Mouse (Mus musculus): ENCODE data around the gene Syngap1. TPM values are rescaled to one million over a fixed set of nuclear protein-coding genes. Genes with fewer than 3 reads are reported as not detected.

The Syngap1 gene
- total RNA-seq, 2 experiments from 2014 or later, result 463 to 497 TPM

- Histone ChIP-seq H3K4me3 (peak overlapping the region; percentile 65), H3K27ac (peak overlapping the region; percentile 99)
- no peak for TF ChIP-seq CTCF (conservative IDR thresholded peaks at IDR 0.05)
- no peak for DNase-seq (ENCODE audit: low spot score in 2 of 2)
Measured at GRCm38 (mm10) chr17:26941841-26942570, 953 bp downstream of the Syngap1 start.

- no peak for DNase-seq (ENCODE audit: low spot score in 2 of 2)
- TF ChIP-seq CTCF (conservative IDR thresholded peaks at IDR 0.05), result no peak
- peak overlapping the region; percentile 98 for H3K27ac ChIP-seq
- peak overlapping the region; percentile 73 for H3K4me3 ChIP-seq
Measured at GRCm38 (mm10) chr17:26945824-26946495, 4.9 kb downstream of the Syngap1 start.

DNA sequence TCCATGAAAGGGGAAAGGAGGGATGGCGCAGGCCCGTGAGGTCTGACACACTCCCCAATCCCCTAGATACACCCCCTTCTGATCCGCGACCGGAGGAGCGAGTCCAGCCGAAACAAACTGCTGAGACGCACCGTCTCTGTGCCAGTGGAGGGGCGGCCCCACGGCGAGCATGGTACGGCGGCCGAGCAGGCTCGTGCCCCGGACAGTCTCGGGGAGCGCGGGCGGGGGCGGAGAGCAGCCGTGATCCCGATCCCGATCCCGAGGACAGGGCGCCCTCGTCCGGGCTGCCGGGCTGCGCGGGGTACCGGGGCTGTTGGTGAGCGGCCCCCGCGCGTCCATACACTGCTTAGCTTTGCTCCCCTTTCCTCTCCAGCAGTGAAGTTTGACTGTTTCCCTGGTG is 5.5 kb downstream of the Syngap1 start:
- peak overlapping the region; percentile 73 for H3K4me3 ChIP-seq
- peak; percentile 65 for TF ChIP-seq CTCF (conservative IDR thresholded peaks at IDR 0.05)
- peak in 1 of 2 experiments; percentile 75 for DNase-seq (ENCODE audit: low spot score in 2 of 2)
- peak overlapping the region; percentile 98 for H3K27ac ChIP-seq

DNA sequence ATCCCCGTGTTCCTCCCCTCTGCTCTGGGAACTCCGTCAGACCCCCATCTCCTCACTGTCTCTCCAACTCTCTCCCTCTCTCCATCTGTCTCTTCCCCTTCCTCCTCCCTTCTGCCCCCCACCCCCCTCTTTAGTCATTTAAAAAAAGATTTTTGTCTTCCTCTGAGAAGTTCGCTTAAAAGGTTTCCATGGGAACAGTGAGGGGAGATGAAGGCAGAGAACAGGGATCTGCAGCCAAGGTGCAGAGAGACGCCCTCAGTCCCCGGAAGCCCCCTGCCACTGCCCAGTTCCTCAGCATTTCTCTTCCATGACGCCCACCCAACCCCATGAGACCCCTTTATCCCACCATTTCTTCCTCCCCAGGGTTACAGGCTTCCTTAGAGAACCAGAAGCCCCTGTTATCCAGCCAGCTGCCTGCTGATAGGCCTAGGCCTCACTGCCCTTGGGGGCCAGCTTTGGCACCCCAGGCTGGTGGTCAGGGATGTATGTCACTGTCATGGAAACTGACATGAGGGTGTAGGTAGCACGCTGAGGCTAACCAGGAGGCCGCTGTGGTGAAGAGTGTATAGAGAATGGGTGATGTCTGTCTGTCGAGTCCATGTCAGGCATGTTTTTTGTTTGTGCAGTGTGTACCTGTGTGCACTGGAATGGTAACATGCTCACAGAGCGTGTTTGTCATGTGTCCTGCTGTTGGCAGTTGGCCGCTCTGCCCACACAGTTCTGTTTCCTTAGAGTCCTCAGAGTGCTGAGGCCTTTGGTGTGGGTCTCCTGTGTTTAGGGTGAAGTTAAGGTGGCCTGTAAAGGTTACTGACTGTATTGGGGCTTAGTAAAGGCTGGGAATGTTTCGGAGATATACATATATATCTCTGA is 6.4 kb downstream of the Syngap1 start:
- no peak for TF ChIP-seq CTCF (conservative IDR thresholded peaks at IDR 0.05)
- Histone ChIP-seq H3K27ac (peak overlapping the region; percentile 98), H3K4me3 (peak overlapping the region; percentile 73)
- no peak for DNase-seq (ENCODE audit: low spot score in 2 of 2)

DNA sequence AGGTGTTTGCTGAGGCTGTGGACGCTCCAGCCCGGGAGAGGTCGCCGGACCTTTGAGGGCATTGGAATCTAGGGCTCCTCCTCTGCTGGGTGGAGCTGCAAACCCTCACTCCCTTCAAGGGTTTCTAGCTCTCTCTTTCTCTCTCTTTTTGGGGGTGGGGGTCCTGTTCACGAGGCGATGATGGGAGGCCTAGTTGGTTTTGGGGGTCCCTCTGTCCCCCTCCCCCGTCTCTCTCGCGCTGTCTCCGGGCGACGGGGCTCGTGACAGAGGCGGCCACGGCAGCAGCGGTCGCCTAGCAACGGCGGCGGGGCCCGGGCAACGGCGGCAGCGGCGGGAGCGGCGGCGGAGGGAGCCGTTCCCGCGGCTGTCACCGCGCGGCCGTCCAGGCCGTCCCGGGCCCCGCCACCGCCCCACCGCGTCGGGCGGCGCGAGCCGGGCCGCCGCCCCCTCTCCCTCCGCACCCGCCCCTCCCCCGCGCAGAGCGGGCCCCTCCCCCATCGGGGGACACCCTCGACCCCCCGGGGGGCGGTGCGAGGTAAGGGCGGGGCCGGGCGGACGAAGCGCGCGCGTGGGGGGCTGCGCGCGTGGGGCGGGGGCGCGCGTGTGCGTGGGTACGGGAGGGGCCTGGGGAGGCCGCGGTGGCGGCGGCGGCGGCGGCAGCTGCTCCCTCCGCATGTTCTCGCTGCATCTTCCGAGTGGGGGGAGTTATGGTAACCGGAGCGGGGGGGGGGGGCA is 7.4 kb downstream of the Syngap1 start:
- peak; percentile 15; the same call in 1 of the 2 replicates for TF ChIP-seq CTCF (conservative IDR thresholded peaks at IDR 0.05)
- peak in 1 of 2 experiments; percentile 70 for DNase-seq (ENCODE audit: low spot score in 2 of 2)
- Histone ChIP-seq H3K27ac (peak overlapping the region; percentile 98), H3K4me3 (peak overlapping the region; percentile 73)

GRCm38 (mm10) chr17:26949051-26949577 is 8.1 kb downstream of the Syngap1 start:
- peak overlapping the region; percentile 73 for H3K4me3 ChIP-seq
- TF ChIP-seq CTCF (conservative IDR thresholded peaks at IDR 0.05), result peak; percentile 59
- peak overlapping the region; percentile 98 for H3K27ac ChIP-seq
- no peak for DNase-seq (ENCODE audit: low spot score in 2 of 2)

GRCm38 (mm10) chr17:26949866-26950265 is 8.8 kb downstream of the Syngap1 start:
- peak overlapping the region; percentile 98 for H3K27ac ChIP-seq
- no peak for DNase-seq (ENCODE audit: low spot score in 2 of 2)
- H3K4me3 ChIP-seq, result peak overlapping the region; percentile 73
- TF ChIP-seq CTCF (conservative IDR thresholded peaks at IDR 0.05), result no peak

- no peak for DNase-seq (ENCODE audit: low spot score in 2 of 2)
- peak overlapping the region; percentile 60 for H3K4me3 ChIP-seq
Measured at GRCm38 (mm10) chr17:26950560-26951288, 9.7 kb downstream of the Syngap1 start.

DNA sequence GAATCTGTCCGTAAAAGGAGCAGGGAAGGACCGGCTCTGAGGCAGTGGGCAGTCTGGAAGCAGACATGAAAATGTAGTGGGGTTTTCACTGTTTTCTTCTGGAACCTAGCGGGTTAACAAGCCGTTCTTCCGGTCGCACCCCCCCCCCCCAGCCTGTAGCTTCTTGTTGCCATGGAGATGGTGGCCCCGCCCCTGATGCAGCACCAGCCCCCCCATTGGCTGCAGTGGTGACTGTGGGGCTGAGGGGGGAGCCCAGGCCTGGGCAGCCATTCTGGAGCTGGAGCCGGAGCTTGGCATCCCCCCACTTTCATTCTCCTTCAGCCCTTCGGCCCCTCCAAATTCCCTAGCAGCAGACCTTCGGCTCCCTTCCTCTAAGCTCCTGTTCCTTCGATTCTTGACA is 10.4 kb downstream of the Syngap1 start:
- Histone ChIP-seq H3K27ac (peak overlapping the region; percentile 77), H3K4me3 (peak overlapping the region; percentile 60)
- TF ChIP-seq CTCF (conservative IDR thresholded peaks at IDR 0.05), result no peak
- DNase-seq (ENCODE audit: low spot score in 2 of 2), result peak; percentile 78 to 88

More at GRCm38 (mm10) chr17:26950560-26951288, 9.7 kb downstream of the Syngap1 start:
- no peak for TF ChIP-seq CTCF (conservative IDR thresholded peaks at IDR 0.05)
- peak overlapping the region; percentile 77 for H3K27ac ChIP-seq

- peak overlapping the region; percentile 60 for H3K4me3 ChIP-seq
- peak overlapping the region; percentile 77 for H3K27ac ChIP-seq
- no peak for DNase-seq (ENCODE audit: low spot score in 2 of 2)
- TF ChIP-seq CTCF (conservative IDR thresholded peaks at IDR 0.05), result no peak
Measured at GRCm38 (mm10) chr17:26951952-26952877, 11.2 kb downstream of the Syngap1 start.

Data from layer of hippocampus, adult 2 months (tissue).